Mouse (Mus musculus) CH12.LX (cell line): ENCODE measurements around the gene Sergef.

Experiments
- EP300 ChIP-seq: IDR thresholded peaks from 2 replicates; pipeline ENCODE4 v1.6.1; 2011; ENCODE audit warnings: low read length, improper control_type of control experiment
- ETS1 ChIP-seq: conservative IDR thresholded peaks from 2 replicates; pipeline ENCODE4 v1.6.1; 2012; ENCODE audit warnings: low read depth, mild to moderate bottlenecking, inconsistent platforms, low read length, improper control_type of control experiment, moderate library complexity
- JUND ChIP-seq: conservative IDR thresholded peaks from 2 replicates; pipeline ENCODE4 v1.6.1; 2011; ENCODE audit warnings: low read depth, low read length, improper control_type of control experiment
- POLR2A ChIP-seq: IDR thresholded peaks from 2 replicates; pipeline ENCODE4 v1.6.1; 2011; ENCODE audit warnings: low read depth, mild to moderate bottlenecking, improper control_type of control experiment, low read length
- SIN3A ChIP-seq: IDR thresholded peaks from 2 replicates; pipeline ENCODE4 v1.6.1; 2012; ENCODE audit warnings: low read length, improper control_type of control experiment, inconsistent platforms
- ZMIZ1 ChIP-seq: IDR thresholded peaks from 2 replicates; pipeline ENCODE4 v1.6.1; 2012; ENCODE audit warnings: low read depth, mild to moderate bottlenecking, inconsistent platforms, low read length, improper control_type of control experiment

- TF ChIP-seq ETS1 (no peak), POLR2A (no peak), SIN3A (no peak), JUND (no peak), ZMIZ1 (no peak), EP300 (no peak)
These were observed 82.2 kb downstream of the Sergef start for GRCm38 (mm10) chr7:46557387-46557786.
